Mouse (Mus musculus): ENCODE results near the gene Smagp.

- TF ChIP-seq CTCF (IDR thresholded peaks at IDR 0.05) (no peak), POLR2A (IDR thresholded peaks at IDR 0.05; ENCODE audit: insufficient read depth, low read depth, low read length) (no peak), EP300 (IDR thresholded peaks at IDR 0.05; ENCODE audit: insufficient read depth, low read depth, low read length) (no peak)
Observed at GRCm38 (mm10) chr15:100664813-100665274, 28.1 kb upstream of the Smagp start.
